Mouse (Mus musculus): Measurements from ENCODE around the gene Lamtor1. TPM values are rescaled to one million over a fixed set of nuclear protein-coding genes. Genes with fewer than 3 reads are reported as not detected.
A peak's percentile ranks its signal among the peaks of the same experiment; 100 is the strongest.
"Not testable (repeated sequence)": the region's sequence is repeated elsewhere in the genome, so short reads cannot be mapped to it uniquely, and the experiment has no call there.

The Lamtor1 gene
- polyA plus RNA-seq, 1 experiment, result 186 TPM

DNA sequence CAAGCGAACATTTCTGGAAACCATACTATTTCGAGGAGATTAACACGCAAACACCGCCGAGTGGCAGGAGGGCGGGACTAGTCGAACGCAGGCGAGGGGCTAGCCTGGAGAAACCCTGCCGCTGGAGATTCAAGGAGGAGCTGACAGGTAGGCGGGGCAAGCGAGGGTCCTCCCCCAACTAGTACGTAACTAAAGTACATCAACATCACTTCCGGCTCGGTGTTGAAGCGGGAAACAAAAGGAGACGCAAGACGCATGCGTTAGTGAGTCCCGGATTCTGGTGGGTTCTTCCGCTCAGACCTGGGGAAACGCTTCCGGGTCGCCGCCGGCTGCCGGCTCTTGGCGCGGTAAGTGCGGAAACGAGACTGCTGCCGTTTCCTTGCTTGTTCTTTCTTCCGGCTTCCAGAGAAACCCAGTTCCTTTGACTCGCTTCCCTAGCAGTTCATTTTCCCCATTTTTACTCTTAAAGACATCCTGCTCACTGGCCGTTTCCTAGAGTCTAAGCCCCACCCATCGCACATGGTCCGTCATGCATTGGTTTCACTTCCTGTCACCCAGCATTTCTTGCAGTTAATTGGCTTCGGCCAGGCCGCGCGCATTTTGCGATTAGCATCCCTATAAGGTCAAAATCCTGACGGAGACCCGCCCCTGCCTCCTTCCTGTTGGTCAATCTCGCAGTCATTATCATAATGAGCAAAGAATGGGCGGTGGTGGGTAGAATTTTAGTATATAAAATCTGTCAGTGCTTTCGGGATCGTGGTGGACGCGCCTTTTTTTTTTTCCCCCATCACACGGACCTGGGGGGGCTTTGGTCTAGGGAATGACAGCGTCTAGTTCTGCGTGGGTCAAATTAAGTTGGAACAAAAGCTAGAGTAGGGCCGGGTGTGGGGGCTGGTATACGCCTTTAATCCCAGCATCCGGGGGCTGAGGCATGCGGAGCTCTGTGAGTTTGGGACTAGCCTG lies 9.3 kb upstream of the Lamtor1 start:
- peak; percentile 98 to 99 for DNase-seq (ENCODE audit: extremely low spot score in 1 of 2, low spot score in 1 of 2)

DNA sequence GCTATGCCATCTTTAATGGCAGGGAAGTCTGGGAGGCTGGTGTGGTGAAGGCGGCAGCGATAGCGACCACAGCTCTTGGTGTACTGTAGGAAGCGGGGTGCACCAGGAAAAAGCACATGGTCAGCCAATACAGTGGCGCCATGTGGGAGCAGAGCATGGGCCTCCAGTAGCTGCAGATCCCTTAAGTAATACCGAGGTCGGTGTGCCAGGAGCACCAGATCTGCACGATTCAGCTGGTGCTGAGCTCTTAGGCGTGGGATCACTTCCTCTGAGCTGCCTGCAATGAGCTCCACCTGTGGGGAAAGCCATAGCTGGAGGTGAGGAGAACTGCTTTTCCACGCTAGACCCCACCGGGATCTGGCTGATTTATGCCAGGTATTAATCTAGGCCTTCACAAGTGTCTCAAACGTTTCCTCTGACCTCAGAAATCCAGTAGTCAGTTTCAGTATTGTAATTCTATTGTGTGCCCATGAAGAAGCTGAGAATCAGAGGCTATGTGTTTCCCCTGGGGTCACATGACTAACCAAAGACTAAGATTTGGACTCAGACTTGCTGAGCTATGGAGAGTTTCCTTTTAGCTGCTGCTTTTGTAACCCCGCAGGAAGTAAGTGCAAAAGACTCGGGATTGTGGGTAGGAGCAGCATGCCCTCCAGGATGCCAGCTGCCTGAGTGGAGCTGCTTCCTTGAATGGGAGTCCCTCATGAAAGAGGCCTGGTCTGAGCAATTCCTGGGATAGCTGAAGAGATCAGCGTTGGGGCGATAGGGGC lies 5.2 kb upstream of the Lamtor1 start:
- no peak for DNase-seq (ENCODE audit: extremely low spot score in 1 of 2, low spot score in 1 of 2)

DNA sequence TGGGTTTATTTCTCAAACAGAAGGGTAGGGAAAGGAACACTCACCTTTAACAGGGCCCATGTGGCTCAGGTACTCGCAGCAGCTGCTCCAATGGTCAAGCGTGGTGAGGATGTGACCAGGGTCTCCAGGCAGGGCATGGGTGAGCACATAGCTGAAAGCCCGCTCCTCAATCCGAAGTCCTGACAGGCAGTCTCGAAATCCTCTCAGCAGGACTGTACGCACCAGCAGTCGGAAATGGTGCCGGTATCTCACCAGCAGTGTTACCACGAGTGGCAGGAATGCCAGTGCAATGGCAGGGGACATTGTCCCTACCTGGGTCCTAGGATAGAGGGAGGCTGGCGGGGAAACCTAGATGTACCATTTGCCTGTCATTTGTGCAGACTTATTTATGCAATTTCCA lies 3.7 kb upstream of the Lamtor1 start:
- DNase-seq (ENCODE audit: extremely low spot score in 1 of 2, low spot score in 1 of 2), result no peak

DNA sequence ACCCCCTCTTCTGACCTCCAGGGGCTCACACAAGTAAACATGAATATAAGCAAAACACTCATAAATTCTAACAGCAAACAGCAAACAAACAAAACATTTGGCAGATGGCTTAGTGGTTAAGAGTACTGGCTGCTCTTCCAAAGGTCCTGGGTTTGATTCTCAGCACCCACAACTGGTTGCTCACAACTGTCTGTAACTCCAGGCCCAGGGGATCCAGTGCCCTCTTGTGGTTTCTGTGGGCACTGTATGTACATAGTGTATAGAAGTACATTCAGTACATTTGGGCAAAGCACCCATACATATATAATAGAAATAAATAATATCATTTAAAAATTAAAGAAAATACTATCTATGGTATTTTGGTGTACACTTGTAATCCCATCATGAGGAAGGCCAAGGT lies 2.9 kb upstream of the Lamtor1 start:
- DNase-seq (ENCODE audit: extremely low spot score in 1 of 2, low spot score in 1 of 2), result no peak

DNA sequence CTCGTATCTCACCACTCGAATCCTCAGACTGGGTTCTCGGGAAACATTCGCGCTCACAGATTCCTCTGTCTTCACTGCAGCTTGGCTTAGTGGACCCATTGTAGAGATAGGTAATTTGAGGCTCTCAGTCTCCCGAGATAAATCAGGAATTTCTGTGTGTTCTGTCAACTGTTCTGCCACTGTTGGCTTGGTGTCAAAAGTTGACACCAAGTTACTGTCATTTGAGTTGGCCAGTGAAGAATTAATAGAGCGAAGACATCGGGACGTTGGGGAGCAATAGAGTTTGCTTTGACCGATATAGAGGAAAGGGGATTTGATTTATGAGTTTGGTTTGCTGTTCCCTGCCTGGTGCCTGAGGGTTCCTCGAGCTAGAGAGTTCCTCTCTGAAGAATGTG lies 580 bp downstream of the Lamtor1 start, which contains the start of gene Tomt:
Gene Tomt, minus strand, starts transcription at position 73 of the 395 bp plus-strand sequence.
- no peak for DNase-seq (ENCODE audit: extremely low spot score in 1 of 2, low spot score in 1 of 2)

DNA sequence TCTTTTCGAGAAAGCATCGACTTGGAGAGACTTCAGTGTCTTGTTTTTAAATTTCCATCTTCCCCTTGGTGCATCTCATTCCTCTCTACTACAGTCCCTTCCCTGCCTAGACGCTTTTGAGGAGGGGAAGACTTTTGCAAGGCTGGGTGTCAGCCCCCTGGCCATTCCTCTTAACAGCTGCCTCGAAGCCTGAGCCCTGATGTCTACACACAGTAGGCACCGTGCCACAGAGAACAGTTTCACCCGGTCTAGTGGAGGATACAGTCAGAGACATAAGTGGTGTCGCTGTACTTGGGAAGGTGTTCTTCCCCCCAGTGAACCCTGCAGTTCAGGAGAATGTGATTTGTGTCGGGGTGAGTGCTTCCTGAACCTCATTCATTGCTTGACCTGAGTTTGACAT lies 992 bp downstream of the Lamtor1 start:
- DNase-seq (ENCODE audit: extremely low spot score in 1 of 2, low spot score in 1 of 2), result no peak

DNA sequence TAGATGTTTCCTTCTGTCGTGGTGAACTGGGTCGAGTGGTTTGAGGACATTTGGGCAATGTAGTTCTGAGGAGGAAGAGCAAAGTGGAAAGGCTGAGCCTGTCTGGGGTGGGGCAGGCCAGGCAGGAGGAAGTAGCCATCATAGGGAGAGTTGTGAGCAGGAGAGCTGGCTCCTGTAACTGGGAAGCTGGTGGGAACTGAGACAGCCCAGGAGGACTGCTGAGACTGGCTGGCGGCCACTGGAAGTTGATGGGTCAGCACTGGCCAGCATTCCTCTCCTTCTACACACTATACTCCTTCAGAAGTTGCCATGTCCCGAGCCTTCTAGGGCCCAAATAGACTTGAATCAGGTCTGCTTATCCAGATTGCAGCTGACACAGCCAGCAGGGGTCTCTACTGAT lies 2.7 kb downstream of the Lamtor1 start:
- DNase-seq (ENCODE audit: extremely low spot score in 1 of 2, low spot score in 1 of 2), result no peak

DNA sequence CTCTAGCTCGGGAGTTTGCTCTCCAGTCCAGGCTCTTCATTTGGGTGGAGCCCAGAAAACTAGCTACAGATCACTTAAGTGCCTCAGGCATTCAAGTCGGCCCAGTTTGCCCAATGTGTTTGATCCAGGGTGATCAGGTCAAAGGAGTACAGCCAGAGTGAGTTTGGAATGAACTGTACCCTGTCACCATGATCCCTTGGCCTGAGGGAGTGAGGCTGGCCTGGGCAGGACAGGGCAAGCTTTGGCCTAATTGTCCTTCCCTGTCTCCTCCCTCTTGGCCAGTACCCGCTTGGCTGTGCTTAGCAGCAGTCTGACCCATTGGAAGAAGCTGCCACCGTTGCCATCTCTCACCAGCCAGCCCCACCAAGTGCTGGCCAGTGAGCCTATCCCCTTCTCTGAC lies 4.4 kb downstream of the Lamtor1 start:
- DNase-seq (ENCODE audit: extremely low spot score in 1 of 2, low spot score in 1 of 2), result no peak

DNA sequence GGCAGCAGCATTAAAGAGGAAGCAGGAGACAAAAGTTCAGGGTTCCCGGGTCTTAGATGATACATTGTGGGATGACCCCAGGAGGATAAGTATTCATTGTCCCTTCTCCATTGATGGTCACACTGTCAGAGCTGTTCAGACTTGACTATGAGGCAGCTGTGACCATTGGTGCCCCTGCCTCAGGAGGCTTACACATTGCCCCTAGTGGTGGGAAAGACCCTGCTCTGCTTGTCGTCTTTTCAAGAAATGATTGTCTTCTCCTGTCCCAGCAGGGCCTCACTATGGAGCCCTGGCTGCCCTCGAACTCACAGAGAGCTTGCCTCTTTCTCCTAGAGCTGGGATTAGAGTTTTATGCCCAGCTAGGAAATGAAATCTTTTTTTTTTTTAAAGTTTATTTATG lies 6.3 kb downstream of the Lamtor1 start:
- no peak for DNase-seq (ENCODE audit: extremely low spot score in 1 of 2, low spot score in 1 of 2)

DNA sequence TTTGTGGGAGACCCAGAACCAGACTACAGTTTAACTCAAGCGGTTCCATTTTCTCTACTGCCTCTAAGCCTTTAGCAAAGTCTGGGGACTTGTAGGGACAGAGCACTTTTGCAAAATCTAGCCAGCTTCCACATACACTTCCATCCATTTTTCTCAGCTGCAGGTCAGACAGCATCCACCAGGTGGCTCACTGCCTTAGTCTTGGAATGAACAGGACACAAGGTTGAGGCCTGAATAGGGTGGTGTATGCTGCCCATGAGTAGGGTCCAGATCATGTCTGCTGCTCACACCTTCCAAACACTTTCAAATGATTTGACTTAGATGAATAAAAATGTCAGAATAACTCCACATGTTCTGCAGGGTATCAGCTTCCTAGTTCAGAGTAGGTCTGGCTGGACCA lies 12.4 kb downstream of the Lamtor1 start:
- DNase-seq (ENCODE audit: extremely low spot score in 1 of 2, low spot score in 1 of 2), result peak in 1 of 2 experiments; percentile 76

DNA sequence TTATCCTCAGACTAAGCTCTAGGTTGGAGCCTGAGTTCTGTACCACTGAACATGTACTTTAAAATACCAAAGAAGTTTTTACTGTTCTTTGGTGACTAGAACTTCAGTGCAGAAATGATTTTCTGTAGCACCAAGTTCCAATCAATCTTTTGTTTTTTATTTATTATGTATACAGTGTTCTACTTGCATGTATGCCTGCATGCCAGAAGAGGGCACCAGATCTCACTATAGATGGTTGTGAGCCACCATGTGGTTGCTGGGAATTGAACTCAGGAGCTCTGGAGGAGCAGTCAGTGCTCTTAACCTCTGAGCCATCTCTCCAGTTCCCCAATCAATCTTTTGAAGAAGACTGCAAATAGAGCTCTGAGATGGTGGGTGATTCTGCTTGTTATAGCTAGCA lies 20.2 kb downstream of the Lamtor1 start:
- not testable (repeated sequence) for DNase-seq (ENCODE audit: extremely low spot score in 1 of 2, low spot score in 1 of 2)

DNA sequence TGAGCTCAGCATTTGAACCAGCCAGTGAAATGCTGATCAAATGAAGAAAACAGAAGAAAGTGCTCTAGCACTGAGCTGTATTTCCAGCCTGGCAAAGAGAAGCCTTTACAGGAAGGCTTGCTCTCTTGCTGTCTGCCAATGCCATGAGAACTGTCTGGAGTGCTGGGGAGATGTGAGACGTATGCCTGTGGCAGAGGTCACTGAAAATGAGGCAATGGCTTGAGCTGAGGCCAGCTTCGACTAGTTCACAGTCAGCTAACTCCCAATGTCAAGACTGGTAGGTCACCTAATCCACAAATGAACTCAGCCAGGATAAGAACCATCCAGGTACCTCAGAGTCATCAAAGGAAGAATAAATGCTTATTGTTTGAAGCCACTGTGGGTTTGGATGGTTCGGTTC lies 22.4 kb downstream of the Lamtor1 start:
- DNase-seq (ENCODE audit: extremely low spot score in 1 of 2, low spot score in 1 of 2), result no peak

DNA sequence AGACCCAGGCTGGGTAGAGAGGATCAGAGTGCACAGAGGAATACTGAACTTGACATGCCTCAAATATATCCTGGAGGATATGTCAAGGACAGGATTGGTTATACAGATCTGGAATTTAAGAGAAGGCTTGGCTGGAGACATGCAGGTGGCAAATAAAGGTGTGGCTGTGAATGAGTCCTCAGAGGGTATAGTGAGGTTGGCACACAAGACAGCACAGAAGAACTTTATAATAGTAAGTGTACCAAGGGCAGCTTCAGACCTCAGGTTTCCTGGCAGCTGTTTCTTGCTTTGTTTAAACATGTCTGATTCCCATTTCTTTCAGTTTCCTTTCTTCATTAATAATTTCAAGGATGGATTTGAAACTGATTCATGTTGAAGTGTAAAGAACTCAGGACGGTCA lies 26.8 kb downstream of the Lamtor1 start:
- DNase-seq (ENCODE audit: extremely low spot score in 1 of 2, low spot score in 1 of 2), result no peak

DNA sequence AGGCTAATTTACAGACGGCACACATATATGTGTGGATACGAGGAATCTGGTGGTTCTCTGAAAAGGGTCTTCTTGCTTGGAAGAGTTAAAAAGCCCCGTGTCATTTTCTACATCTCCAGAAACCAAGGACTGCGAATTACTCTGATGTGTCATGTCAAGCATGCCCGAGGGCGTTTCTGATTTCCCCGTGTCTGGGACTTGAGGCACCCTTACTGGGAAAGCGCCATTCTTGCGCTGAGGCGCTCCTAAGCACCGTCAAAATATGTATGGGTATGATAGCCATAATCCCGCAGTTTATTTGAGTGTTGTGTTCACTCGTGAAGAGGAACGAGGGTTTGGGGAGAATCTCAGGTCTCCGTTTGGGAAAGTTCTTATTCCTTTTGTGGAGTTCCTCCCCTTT lies 27.6 kb downstream of the Lamtor1 start:
- DNase-seq (ENCODE audit: extremely low spot score in 1 of 2, low spot score in 1 of 2), result no peak

DNA sequence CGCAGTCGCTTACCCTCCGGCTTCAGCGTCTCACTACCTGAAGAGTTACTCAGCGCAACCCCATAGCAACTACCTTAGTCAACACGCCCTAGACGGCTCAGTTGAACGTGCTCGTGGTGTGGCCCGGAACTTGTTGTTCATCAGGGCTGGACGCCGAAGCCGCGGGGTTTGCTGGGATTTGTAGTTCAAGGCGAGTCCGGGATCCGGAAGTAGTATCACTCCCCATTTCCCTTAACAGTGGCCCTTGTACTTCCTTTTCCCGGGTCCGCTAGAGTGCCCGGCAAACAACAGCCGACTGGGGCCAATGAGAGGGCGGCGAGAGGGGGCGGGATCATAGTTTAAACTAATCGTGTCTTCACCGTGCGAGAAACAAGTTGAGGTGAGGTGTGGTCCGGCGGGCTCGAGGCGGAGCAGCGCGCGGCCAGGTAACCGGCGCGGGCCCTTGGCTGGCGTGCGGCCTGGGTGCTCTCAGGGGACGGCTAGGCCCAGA lies 28.1 kb downstream of the Lamtor1 start, which contains the start of the genes Lrrc51 and Numa1:
Gene Lrrc51, minus strand, starts transcription at position 145 of the 490 bp plus-strand sequence.
Gene Numa1, plus strand, starts transcription at position 361 of the 490 bp plus-strand sequence.
- DNase-seq (ENCODE audit: extremely low spot score in 1 of 2, low spot score in 1 of 2), result peak; percentile 97 to 99

DNA sequence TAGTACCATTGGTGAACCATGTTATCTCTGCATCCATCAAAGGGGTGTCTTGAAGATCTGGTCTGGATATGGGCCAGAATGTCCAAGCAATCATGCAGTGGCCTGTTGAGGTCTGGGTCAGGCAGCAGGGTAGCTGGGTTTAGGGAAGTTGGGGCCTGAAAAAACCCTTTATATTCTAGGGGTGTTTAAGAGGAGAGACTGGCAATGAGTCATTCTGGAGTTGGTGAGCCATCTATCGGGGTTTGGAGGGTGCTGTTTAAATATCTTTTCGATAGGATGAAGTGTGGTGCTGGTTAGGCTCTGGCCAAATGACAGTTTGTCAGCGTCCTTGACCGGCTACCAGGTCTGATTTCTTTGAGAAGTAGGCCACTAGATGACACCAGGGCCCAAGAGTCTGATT lies 30.3 kb downstream of the Lamtor1 start:
- DNase-seq (ENCODE audit: extremely low spot score in 1 of 2, low spot score in 1 of 2), result no peak

DNA sequence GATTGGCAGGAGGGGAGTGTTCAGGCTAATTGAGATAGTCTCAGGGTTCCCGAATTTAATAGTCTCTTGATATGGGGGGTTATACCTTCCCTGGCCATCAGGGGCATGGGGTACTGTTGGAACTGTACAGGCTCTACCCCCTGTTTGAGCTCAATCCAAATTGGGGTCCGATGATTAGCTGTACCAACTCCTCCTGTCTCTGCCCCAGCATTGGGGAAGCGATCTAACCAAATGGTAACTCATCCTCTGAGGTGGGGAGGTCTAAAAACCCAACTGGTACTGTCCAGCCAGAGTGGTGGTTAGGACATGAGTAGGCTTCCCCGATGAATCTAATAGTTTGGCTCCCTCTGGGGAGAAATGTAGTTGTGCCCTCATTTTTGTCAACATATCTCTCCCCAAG lies 31.3 kb downstream of the Lamtor1 start:
- DNase-seq (ENCODE audit: extremely low spot score in 1 of 2, low spot score in 1 of 2), result no peak

DNA sequence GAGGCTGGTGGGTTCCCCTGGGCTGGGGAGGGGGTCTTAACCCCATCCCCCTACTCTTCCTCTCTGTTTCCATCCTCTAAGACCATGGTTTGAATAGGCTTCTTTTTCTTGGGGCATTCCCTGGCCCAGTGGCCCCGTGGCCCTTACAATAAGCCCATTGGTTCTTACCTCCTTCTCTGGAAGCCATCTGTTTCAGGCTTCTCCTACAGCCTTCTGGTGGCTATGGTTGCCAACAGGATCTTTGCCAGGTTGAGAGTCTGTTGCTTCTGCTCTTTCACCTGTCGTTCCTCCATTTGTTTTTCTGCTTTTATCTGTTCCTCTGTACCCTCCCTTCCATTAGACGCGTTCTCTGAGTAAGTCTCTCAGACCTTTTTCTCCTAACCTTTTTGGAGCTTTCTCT lies 31.9 kb downstream of the Lamtor1 start:
- DNase-seq (ENCODE audit: extremely low spot score in 1 of 2, low spot score in 1 of 2), result peak in 1 of 2 experiments; percentile 46

DNA sequence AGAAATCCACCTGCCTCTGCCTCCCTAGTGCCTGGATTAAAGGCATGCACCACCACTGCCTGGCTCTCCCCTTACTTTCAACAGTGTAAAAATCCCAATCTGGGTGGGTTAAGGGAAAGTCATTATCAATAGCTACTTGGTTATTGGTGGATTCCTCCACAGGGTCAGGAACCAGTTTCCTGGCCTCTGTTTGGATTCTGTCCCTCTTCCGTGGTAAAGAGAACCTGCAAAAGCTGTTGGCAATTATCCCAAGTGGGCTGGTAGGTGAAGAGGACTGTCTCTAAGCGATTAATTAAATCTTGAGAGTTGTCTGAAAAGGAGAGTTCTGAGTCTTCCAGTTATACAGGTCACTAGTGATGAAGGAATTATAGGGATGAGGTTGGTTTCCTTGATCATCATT lies 32.6 kb downstream of the Lamtor1 start:
- DNase-seq (ENCODE audit: extremely low spot score in 1 of 2, low spot score in 1 of 2), result no peak

DNA sequence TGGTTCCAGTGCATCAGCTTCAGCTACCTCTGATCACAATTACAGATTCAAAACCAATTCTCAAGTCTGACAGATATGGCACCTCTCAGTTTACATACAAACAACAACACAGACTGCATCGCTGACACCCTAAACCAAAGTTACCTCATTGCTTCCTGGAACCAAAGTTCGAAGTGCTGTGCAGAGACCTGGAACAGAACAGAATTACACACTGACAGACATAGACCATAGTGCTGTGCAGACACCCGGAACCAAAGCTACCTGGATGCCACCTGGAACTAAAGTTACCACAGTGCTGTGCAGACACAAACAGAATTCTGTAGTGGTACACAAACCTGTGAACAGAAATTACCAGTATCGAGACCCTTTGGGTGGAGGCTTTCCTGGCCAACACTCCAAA lies 34.1 kb downstream of the Lamtor1 start:
- DNase-seq (ENCODE audit: extremely low spot score in 1 of 2, low spot score in 1 of 2), result no peak

DNA sequence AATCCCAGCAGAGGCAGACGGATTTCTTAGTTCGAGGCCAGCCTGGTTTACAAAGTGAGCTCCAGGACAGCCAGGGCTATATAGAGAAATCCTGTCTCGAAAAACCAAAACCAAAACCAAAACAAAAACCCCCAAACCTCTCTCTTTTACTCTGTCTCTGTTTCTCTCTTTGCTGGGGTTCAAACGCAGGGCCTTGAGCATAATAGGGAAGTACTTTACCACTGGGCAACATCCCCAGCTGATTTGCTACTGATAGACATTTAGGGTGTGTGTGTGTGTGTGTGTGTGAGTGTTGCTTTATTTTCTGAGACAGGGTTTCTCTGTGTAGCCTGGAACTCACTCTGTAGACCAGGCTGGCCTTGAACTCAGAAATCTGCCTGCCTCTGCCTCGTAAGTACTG lies 43.3 kb downstream of the Lamtor1 start:
- not testable (repeated sequence) for DNase-seq (ENCODE audit: extremely low spot score in 1 of 2, low spot score in 1 of 2)

All from frontal cortex, adult 2 months (tissue).